Mouse (Mus musculus): Measurements from ENCODE around the gene Dbn1. TPM values are rescaled to one million over a fixed set of nuclear protein-coding genes. Genes with fewer than 3 reads are reported as not detected.

Gene Dbn1
- polyA plus RNA-seq, 1 experiment from 2014 or later: 292 TPM

- no peak overlapping the region for H3K4me3 ChIP-seq (ENCODE audit: low read depth, low read length)
- no peak overlapping the region for H3K27ac ChIP-seq (ENCODE audit: low read depth, low read length)
- H3K36me3 ChIP-seq (ENCODE audit: control insufficient read depth, insufficient read depth, low read length): peaks cover 32% of the 10 kb centered on the region
- ATAC-seq (ENCODE audit: low FRiP score) (no peak), DNase-seq (ENCODE audit: low spot score, missing footprints) (peak; percentile 2)
- no peaks in the 10 kb centered on the region for H3K27me3 ChIP-seq (ENCODE audit: control insufficient read depth, insufficient read depth, low read length)
- no peak overlapping the region for H3K9ac ChIP-seq (ENCODE audit: low read length)
- peaks cover 9% of the 10 kb centered on the region for H3K4me1 ChIP-seq (ENCODE audit: control insufficient read depth, insufficient read depth, low read length)
- 85% methylated on average over 10 of the region's 10 CpGs for WGBS
- no peak overlapping the region for H3K4me2 ChIP-seq
- H3K9me3 ChIP-seq (ENCODE audit: control insufficient read depth, low read length): no peaks in the 10 kb centered on the region
These were observed 36.6 kb downstream of the Dbn1 start for GRCm38 (mm10) chr13:55451296-55451695.

DNA sequence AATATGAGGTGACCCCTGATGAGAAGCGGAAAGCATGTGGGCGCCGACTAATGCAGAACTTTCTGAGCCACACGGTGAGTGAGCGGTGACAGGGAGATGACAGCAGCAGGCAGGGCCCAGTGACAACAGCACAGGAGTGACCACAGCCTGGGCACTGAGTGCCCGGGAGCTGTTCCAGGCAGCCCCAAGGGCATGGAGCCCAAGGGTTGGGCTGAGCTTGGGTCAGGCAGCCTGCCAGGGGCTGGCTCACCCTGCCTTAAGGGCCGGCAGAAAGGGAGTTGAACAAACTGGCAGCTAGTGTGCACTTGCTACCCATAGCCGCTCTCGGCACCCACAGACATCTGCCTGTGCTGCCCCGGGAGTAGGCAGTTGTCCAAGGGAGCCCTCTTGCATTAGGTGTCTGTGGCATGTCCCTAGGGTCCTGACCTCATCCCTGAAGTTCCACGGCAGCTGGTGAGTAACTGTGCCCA, 37.4 kb downstream of the Dbn1 start:
- DNase-seq (ENCODE audit: low spot score, missing footprints) (peak; percentile 12), ATAC-seq (ENCODE audit: low FRiP score) (no peak)
- no peak overlapping the region for H3K4me2 ChIP-seq
- no peaks in the 10 kb centered on the region for H3K27me3 ChIP-seq (ENCODE audit: control insufficient read depth, insufficient read depth, low read length)
- peaks cover 14% of the 10 kb centered on the region for H3K4me1 ChIP-seq (ENCODE audit: control insufficient read depth, insufficient read depth, low read length)
- no peaks in the 10 kb centered on the region for H3K9me3 ChIP-seq (ENCODE audit: control insufficient read depth, low read length)
- peaks cover 32% of the 10 kb centered on the region for H3K36me3 ChIP-seq (ENCODE audit: control insufficient read depth, insufficient read depth, low read length)
- no peak overlapping the region for H3K9ac ChIP-seq (ENCODE audit: low read length)
- no peak overlapping the region for H3K27ac ChIP-seq (ENCODE audit: low read depth, low read length)
- H3K4me3 ChIP-seq (ENCODE audit: low read depth, low read length): no peak overlapping the region
- 95% methylated on average over 11 of the region's 11 CpGs for WGBS

DNA sequence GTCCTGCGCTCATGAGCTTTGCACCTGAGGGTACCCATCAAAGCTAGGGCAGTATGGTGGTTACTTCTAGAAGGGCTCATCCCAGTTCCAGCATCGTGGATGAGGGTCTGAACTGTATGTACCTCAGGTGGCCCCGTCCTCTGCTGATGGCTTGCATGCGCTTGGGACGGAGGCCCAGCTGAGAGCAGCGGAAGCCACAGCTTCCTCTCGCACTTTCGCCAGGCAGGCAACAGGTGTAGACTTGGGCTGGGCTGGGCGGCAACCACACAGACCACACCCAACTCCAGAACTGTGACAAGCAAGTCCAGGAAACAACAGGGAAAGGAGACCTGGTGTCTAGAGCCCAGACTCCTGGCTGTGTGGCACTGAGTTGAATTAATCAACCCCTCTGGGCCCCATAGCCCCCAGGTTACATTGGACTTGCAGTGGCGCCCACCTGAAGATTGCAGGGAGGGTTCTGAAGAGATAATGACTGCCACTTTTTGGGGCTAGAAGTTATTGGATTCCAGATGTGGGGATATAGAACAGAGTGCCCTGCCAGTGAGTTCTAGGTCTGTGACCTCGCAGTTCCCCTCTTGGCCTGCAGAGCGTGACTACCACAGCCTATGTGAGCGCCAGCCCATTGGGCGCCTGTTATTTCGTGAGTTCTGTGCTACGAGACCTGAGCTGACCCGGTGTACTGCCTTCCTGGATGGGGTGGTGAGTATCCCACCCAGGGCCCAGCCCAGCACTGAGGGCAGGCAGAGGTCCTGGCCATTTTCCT, 38.1 kb downstream of the Dbn1 start:
- DNase-seq (ENCODE audit: low spot score, missing footprints) (peak; percentile 45), ATAC-seq (ENCODE audit: low FRiP score) (no peak)
- H3K9ac ChIP-seq (ENCODE audit: low read length): no peak overlapping the region
- no peaks in the 10 kb centered on the region for H3K9me3 ChIP-seq (ENCODE audit: control insufficient read depth, low read length)
- H3K4me1 ChIP-seq (ENCODE audit: control insufficient read depth, insufficient read depth, low read length): peaks cover 14% of the 10 kb centered on the region
- H3K36me3 ChIP-seq (ENCODE audit: control insufficient read depth, insufficient read depth, low read length): peaks cover 32% of the 10 kb centered on the region
- no peak overlapping the region for H3K4me3 ChIP-seq (ENCODE audit: low read depth, low read length)
- H3K27ac ChIP-seq (ENCODE audit: low read depth, low read length): no peak overlapping the region
- WGBS: 92% methylated on average over 17 of the region's 17 CpGs
- H3K27me3 ChIP-seq (ENCODE audit: control insufficient read depth, insufficient read depth, low read length): no peaks in the 10 kb centered on the region
- no peak overlapping the region for H3K4me2 ChIP-seq

- Histone ChIP-seq H3K4me1 (ENCODE audit: control insufficient read depth, insufficient read depth, low read length) (peaks cover 14% of the 10 kb centered on the region), H3K9ac (ENCODE audit: low read length) (no peak overlapping the region), H3K4me3 (ENCODE audit: low read depth, low read length) (no peak overlapping the region), H3K9me3 (ENCODE audit: control insufficient read depth, low read length) (no peaks in the 10 kb centered on the region), H3K27ac (ENCODE audit: low read depth, low read length) (no peak overlapping the region), H3K4me2 (no peak overlapping the region), H3K36me3 (ENCODE audit: control insufficient read depth, insufficient read depth, low read length) (peaks cover 28% of the 10 kb centered on the region), H3K27me3 (ENCODE audit: control insufficient read depth, insufficient read depth, low read length) (no peaks in the 10 kb centered on the region)
- no peak for ATAC-seq (ENCODE audit: low FRiP score)
- DNase-seq (ENCODE audit: low spot score, missing footprints): no peak
- WGBS: 94% methylated on average over 9 of the region's 9 CpGs
These were observed 38.7 kb downstream of the Dbn1 start for GRCm38 (mm10) chr13:55449205-55449604.

DNA sequence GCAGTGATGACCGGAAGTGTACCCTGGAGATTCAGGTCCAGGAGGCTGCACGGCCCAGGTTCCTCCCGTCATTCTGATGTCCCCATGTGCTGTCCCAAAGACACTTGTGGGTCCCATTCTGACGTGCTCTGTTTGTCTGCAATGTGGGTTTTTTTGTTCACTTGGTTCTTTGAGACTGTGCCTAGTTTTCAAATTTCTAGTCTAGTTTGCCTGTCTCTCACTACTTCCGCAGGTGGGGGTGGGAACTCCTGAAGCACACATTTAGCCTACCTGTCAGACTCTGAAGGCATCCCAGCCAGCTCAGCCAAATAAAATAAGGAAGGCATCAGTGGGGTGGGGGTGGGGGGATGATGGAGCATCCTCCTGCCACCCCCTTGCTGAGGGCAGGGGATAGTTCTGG, 39.8 kb downstream of the Dbn1 start:
- H3K4me1 ChIP-seq (ENCODE audit: control insufficient read depth, insufficient read depth, low read length): peaks cover 18% of the 10 kb centered on the region
- H3K9me3 ChIP-seq (ENCODE audit: control insufficient read depth, low read length): no peaks in the 10 kb centered on the region
- H3K9ac ChIP-seq (ENCODE audit: low read length): no peak overlapping the region
- H3K36me3 ChIP-seq (ENCODE audit: control insufficient read depth, insufficient read depth, low read length): peaks cover 25% of the 10 kb centered on the region
- no peak overlapping the region for H3K4me2 ChIP-seq
- H3K27me3 ChIP-seq (ENCODE audit: control insufficient read depth, insufficient read depth, low read length): no peaks in the 10 kb centered on the region
- DNase-seq (ENCODE audit: low spot score, missing footprints) (peak; percentile 54), ATAC-seq (ENCODE audit: low FRiP score) (no peak)
- no peak overlapping the region for H3K27ac ChIP-seq (ENCODE audit: low read depth, low read length)
- 92% methylated on average over 5 of the region's 5 CpGs for WGBS
- no peak overlapping the region for H3K4me3 ChIP-seq (ENCODE audit: low read depth, low read length)

DNA sequence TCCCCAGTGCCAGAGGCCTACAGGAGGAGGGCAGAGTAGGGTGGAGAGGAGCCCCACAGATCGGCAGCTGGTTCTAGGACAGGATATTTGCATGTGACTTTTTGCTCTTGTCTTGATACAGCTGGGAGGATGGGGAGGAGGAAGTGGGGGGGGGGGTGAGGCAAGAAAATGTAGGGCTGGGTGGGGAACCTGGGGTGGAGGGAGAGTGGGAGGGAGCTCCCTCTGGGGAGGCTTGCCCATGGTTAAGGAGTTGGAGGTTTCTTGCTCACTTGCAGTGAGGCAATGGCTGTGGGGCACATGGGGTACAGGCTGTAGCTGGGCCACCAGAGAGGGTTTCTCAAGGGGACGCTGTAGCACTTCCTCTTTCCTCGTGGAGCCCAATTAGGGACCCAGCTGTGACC, 40.4 kb downstream of the Dbn1 start:
- Histone ChIP-seq H3K4me2 (no peak overlapping the region), H3K27ac (ENCODE audit: low read depth, low read length) (no peak overlapping the region), H3K9ac (ENCODE audit: low read length) (peak overlapping the region; percentile 14; the same call in 1 of the 2 replicates), H3K9me3 (ENCODE audit: control insufficient read depth, low read length) (no peaks in the 10 kb centered on the region), H3K27me3 (ENCODE audit: control insufficient read depth, insufficient read depth, low read length) (no peaks in the 10 kb centered on the region), H3K4me3 (ENCODE audit: low read depth, low read length) (no peak overlapping the region), H3K36me3 (ENCODE audit: control insufficient read depth, insufficient read depth, low read length) (peaks cover 20% of the 10 kb centered on the region), H3K4me1 (ENCODE audit: control insufficient read depth, insufficient read depth, low read length) (peaks cover 18% of the 10 kb centered on the region)
- 89% methylated on average over 3 of the region's 3 CpGs for WGBS
- no peak for DNase-seq (ENCODE audit: low spot score, missing footprints)
- no peak for ATAC-seq (ENCODE audit: low FRiP score)

GRCm38 (mm10) chr13:55446483-55447105, 41.3 kb downstream of the Dbn1 start:
- Histone ChIP-seq H3K9ac (ENCODE audit: low read length) (peak overlapping the region; percentile 94), H3K27ac (ENCODE audit: low read depth, low read length) (no peak overlapping the region), H3K27me3 (ENCODE audit: control insufficient read depth, insufficient read depth, low read length) (no peaks in the 10 kb centered on the region), H3K4me2 (peak overlapping the region; percentile 84), H3K4me1 (ENCODE audit: control insufficient read depth, insufficient read depth, low read length) (peaks cover 18% of the 10 kb centered on the region), H3K9me3 (ENCODE audit: control insufficient read depth, low read length) (no peaks in the 10 kb centered on the region), H3K4me3 (ENCODE audit: low read depth, low read length) (peak overlapping the region; percentile 73), H3K36me3 (ENCODE audit: control insufficient read depth, insufficient read depth, low read length) (peaks cover 12% of the 10 kb centered on the region)
- ATAC-seq (ENCODE audit: low FRiP score) (no peak), DNase-seq (ENCODE audit: low spot score, missing footprints) (peak; percentile 82)
- 84% methylated on average over 6 of the region's 6 CpGs for WGBS

- peak overlapping the region; percentile 83 for H3K27ac ChIP-seq (ENCODE audit: low read depth, low read length)
- peak overlapping the region; percentile 84 for H3K4me2 ChIP-seq
- H3K4me1 ChIP-seq (ENCODE audit: control insufficient read depth, insufficient read depth, low read length): peaks cover 18% of the 10 kb centered on the region
- no peaks in the 10 kb centered on the region for H3K9me3 ChIP-seq (ENCODE audit: control insufficient read depth, low read length)
- H3K27me3 ChIP-seq (ENCODE audit: control insufficient read depth, insufficient read depth, low read length): no peaks in the 10 kb centered on the region
- no peak for ATAC-seq (ENCODE audit: low FRiP score)
- whole genome bisulfite sequencing: under 1% methylated on average over 50 of the region's 66 CpGs
- peak overlapping the region; percentile 94 for H3K9ac ChIP-seq (ENCODE audit: low read length)
- peak; percentile 96 for DNase-seq (ENCODE audit: low spot score, missing footprints)
- H3K36me3 ChIP-seq (ENCODE audit: control insufficient read depth, insufficient read depth, low read length): peaks cover 1% of the 10 kb centered on the region; the same call in 1 of the 2 replicates
- peak overlapping the region; percentile 73 for H3K4me3 ChIP-seq (ENCODE audit: low read depth, low read length)
These were observed 42.4 kb downstream of the Dbn1 start for GRCm38 (mm10) chr13:55445361-55446091.

GRCm38 (mm10) chr13:55444937-55445315, 43.0 kb downstream of the Dbn1 start, which contains the start of gene Grk6:
TSS of gene Grk6 (plus strand) at chr13:55445072.
- no peaks in the 10 kb centered on the region for H3K9me3 ChIP-seq (ENCODE audit: control insufficient read depth, low read length)
- peak within 1 kb of the TSS; percentile 94 for H3K9ac ChIP-seq (ENCODE audit: low read length)
- H3K36me3 ChIP-seq (ENCODE audit: control insufficient read depth, insufficient read depth, low read length): no peaks in the 10 kb centered on the region
- H3K4me1 ChIP-seq (ENCODE audit: control insufficient read depth, insufficient read depth, low read length): peaks cover 18% of the 10 kb centered on the region
- peak within 1 kb of the TSS; percentile 84 for H3K4me2 ChIP-seq
- DNase-seq (ENCODE audit: low spot score, missing footprints) (peak; percentile 100), ATAC-seq (ENCODE audit: low FRiP score) (peak; percentile 97)
- H3K27ac ChIP-seq (ENCODE audit: low read depth, low read length): peak within 1 kb of the TSS; percentile 83
- whole genome bisulfite sequencing: under 1% methylated on average over 34 of the region's 35 CpGs
- H3K4me3 ChIP-seq (ENCODE audit: low read depth, low read length): peak within 1 kb of the TSS; percentile 73
- no peaks in the 10 kb centered on the region for H3K27me3 ChIP-seq (ENCODE audit: control insufficient read depth, insufficient read depth, low read length)

All from midbrain, embryonic 11.5 days (tissue).